Mouse (Mus musculus) cerebellum, adult 2 months (tissue): ENCODE measurements at regions not wholly inside any gene's neighbourhood (a gene's known extent, or its start where the extent isn't known, plus 50 kb on each side); places are given as distances from the start of the nearest gene placed in this dataset.

Source experiments
- CTCF ChIP-seq: fragments of 200-500 bp; IDR thresholded peaks from 2 replicates; pipeline ENCODE4 v1.5.1; 2011; ENCODE audit warnings: low read depth, mild to moderate bottlenecking, control low read depth, low read length, moderate library complexity, borderline replicate concordance; ENCODE audit not compliant: insufficient read depth
- POLR2A ChIP-seq: fragments of 200-500 bp; IDR thresholded peaks from 2 replicates; pipeline ENCODE4 v1.6.1; 2011; ENCODE audit warnings: low read length, control low read depth, borderline replicate concordance; ENCODE audit not compliant: insufficient read depth

DNA sequence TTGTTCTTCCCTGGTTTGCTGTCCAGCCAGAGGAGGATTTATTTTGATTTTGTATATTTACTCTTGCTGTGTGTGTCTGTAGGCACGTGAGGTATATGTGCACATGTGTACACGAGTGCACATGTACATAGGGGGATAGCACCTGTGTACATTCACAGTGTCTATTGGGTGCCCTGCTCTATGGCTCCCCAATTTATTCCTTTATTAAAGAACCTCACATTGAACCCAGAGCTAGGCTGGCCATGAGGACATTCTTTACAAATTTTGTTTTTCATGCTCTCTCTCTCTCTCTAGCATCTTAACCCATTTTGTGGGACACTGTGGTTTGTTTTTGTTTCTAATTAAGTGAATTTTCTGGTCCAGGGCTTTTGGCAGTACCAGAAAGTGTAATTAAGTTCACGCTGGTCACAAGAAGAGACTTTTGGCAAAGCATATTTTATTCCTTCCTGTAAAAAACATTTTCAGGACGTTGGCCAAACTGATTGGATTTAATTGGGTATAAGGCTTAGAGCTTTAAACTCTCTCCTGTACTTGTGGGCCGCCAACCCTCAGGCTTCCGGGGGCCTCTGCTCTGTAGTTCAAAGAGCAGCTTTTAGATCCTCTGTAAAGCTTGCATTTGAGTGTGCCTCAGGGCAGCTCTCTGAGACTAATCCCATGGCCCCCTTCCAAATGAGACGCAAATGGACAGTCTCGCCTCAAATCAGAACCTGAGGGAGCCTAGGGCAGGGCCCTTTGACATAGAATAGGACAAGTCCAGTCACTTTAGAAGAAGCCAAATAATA is 365.9 kb downstream of the Sox11 start:
- no peak for TF ChIP-seq POLR2A
- no peak for TF ChIP-seq CTCF
